Mouse (Mus musculus): ENCODE data around the gene Abca6.

GRCm38 (mm10) chr11:110287694-110288093 is 36.1 kb upstream of the Abca6 start:
- no peak for TF ChIP-seq CTCF (conservative IDR thresholded peaks at IDR 0.05; ENCODE audit: low read length)
- no peak for TF ChIP-seq NANOG (IDR thresholded peaks at IDR 0.05; ENCODE audit: borderline replicate concordance, low read length)
- TF ChIP-seq POU5F1 (IDR thresholded peaks at IDR 0.05; ENCODE audit: borderline replicate concordance, low read length) = no peak

All from E14TG2a.4 (cell line).